Mouse (Mus musculus) C2C12 (cell line): ENCODE data around the gene Cox6b2. TPM values are rescaled to one million over a fixed set of nuclear protein-coding genes. Genes with fewer than 3 reads are reported as not detected.

Source experiments
- H3K27me3 ChIP-seq: one replicate; pipeline ENCODE4 v1.6.1; 2011; ENCODE audit not compliant: control insufficient read depth, insufficient read depth, insufficient read length
- H3K36me3 ChIP-seq: one replicate; pipeline ENCODE4 v1.6.1; 2011; ENCODE audit not compliant: control insufficient read depth, insufficient read depth
- H3K4me3 ChIP-seq: one replicate; pipeline ENCODE4 v1.5.1; 2011; ENCODE audit warnings: mild to moderate bottlenecking, control low read depth; ENCODE audit not compliant: poor library complexity, insufficient read depth, severe bottlenecking
- H3K79me2 ChIP-seq: one replicate; pipeline ENCODE4 v1.6.1; 2011; ENCODE audit not compliant: control insufficient read depth, insufficient read depth
- H3K79me3 ChIP-seq: one replicate; pipeline ENCODE4 v1.6.1; 2011; ENCODE audit warnings: low read depth, control low read depth
- H3ac ChIP-seq: one replicate; pipeline ENCODE3; 2011; ENCODE audit warnings: low read depth; ENCODE audit not compliant: control insufficient read depth, insufficient read length
- CEBPB ChIP-seq: IDR thresholded peaks from one replicate; pipeline ENCODE4 v1.6.1; 2011; ENCODE audit warnings: low read depth, mild to moderate bottlenecking, control low read depth, moderate library complexity
- CTCF ChIP-seq: IDR thresholded peaks from one replicate; pipeline ENCODE4 v1.5.1; 2011; ENCODE audit not compliant: control insufficient read depth, insufficient read depth, insufficient read length
- FOSL1 ChIP-seq: IDR thresholded peaks from one replicate; pipeline ENCODE4 v1.8.0; 2011; ENCODE audit warnings: mild to moderate bottlenecking, low read length; ENCODE audit not compliant: poor library complexity, insufficient read depth, severe bottlenecking
- MAX ChIP-seq: IDR thresholded peaks from one replicate; pipeline ENCODE4 v1.6.1; 2011; ENCODE audit warnings: mild to moderate bottlenecking, control low read depth
- MYOD1 ChIP-seq: IDR thresholded peaks from one replicate; pipeline ENCODE4 v1.6.1; 2011; ENCODE audit warnings: low read depth; ENCODE audit not compliant: control insufficient read depth, insufficient read length
- MYOG ChIP-seq: IDR thresholded peaks from one replicate; pipeline ENCODE4 v1.6.1; 2011; ENCODE audit not compliant: control insufficient read depth, insufficient read length; ENCODE audit errors: extremely low read depth
- USF1 ChIP-seq: IDR thresholded peaks from one replicate; pipeline ENCODE4 v1.6.1; 2011; ENCODE audit warnings: low read depth, mild to moderate bottlenecking, control low read depth, moderate library complexity
- polyA plus RNA-seq: library from polyadenylated mRNA; unstranded; fragments of >200 nt; fragmentation: generic; extraction: Trizol; gene quantifications from one replicate; pipeline ENCODE4 v1.2.1, GENCODE M21; 2012; ENCODE audit warnings: missing spikeins

Cox6b2 gene
- polyA plus RNA-seq, 1 experiment: 0.26 TPM

- H3ac ChIP-seq: no peak overlapping the region
- H3K79me3 ChIP-seq: peaks cover 2% of the 10 kb centered on the region
- peaks cover 9% of the 10 kb centered on the region for H3K36me3 ChIP-seq
- no peaks in the 10 kb centered on the region for H3K27me3 ChIP-seq
- peaks cover 10% of the 10 kb centered on the region for H3K79me2 ChIP-seq
- no peak overlapping the region for H3K4me3 ChIP-seq
- TF ChIP-seq FOSL1 (no peak), MAX (no peak), CEBPB (no peak), MYOD1 (no peak), USF1 (no peak), CTCF (no peak), MYOG (no peak)
Observed at GRCm38 (mm10) chr7:4782130-4782529, 29.2 kb upstream of the Cox6b2 start.

GRCm38 (mm10) chr7:4779921-4780320 lies 27.0 kb upstream of the Cox6b2 start:
- H3K27me3 ChIP-seq: peaks cover 5% of the 10 kb centered on the region
- H3ac ChIP-seq: no peak overlapping the region
- no peak for TF ChIP-seq CTCF
- no peak for TF ChIP-seq MAX
- no peak for TF ChIP-seq MYOD1
- no peak for TF ChIP-seq CEBPB
- TF ChIP-seq MYOG: no peak
- no peak for TF ChIP-seq FOSL1
- no peak for TF ChIP-seq USF1

DNA sequence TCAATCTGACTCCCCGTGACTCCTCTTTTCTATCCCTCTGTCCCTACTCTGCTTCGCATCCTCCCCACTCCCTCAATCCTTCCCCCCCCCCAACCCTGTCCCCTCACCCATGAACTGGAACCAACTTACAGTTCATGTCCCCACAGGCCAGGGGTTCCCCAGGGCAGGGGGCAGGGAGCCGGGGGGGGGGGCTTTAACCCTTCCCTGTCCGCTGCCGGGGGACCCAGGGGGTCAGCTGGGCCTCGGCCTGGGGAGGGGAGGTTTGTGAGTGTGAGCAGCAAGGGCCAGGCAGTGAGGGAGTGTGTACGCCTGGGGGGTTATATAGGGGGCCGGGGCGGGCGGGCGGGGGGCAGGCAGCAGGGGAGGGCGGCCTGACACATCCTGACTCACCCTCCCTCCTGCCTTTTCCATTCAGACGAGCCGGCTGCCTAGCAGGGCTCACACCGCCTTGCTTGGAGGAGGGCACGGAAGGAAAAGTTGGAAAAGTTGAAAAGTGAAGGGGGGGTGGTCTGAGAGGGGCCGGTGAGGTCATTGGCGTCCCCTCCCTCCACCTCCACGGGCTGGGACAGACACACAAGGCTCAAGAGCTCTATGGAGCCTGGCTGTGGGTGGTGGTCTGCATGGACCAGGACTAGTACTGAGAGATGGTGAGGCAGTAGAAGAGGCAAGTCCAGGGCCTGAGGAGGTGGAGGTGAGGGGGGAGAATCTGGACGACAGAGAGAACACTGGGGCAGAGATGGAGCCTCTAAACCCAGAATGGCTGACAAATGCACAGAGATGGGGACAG lies 25.1 kb upstream of the Cox6b2 start:
- no peaks in the 10 kb centered on the region for H3K79me3 ChIP-seq
- H3K4me3 ChIP-seq: no peak overlapping the region
- H3ac ChIP-seq: no peak overlapping the region
- no peaks in the 10 kb centered on the region for H3K36me3 ChIP-seq
- H3K27me3 ChIP-seq: peaks cover 5% of the 10 kb centered on the region
- H3K79me2 ChIP-seq: no peaks in the 10 kb centered on the region
- no peak for TF ChIP-seq USF1
- TF ChIP-seq MYOG: no peak
- TF ChIP-seq FOSL1: no peak
- TF ChIP-seq CTCF: no peak
- TF ChIP-seq CEBPB: no peak
- TF ChIP-seq MYOD1: no peak
- no peak for TF ChIP-seq MAX

More at GRCm38 (mm10) chr7:4779921-4780320, 27.0 kb upstream of the Cox6b2 start:
- H3K4me3 ChIP-seq: no peak overlapping the region
- H3K36me3 ChIP-seq: peaks cover 1% of the 10 kb centered on the region
- H3K79me2 ChIP-seq: no peaks in the 10 kb centered on the region
- H3K79me3 ChIP-seq: no peaks in the 10 kb centered on the region

DNA sequence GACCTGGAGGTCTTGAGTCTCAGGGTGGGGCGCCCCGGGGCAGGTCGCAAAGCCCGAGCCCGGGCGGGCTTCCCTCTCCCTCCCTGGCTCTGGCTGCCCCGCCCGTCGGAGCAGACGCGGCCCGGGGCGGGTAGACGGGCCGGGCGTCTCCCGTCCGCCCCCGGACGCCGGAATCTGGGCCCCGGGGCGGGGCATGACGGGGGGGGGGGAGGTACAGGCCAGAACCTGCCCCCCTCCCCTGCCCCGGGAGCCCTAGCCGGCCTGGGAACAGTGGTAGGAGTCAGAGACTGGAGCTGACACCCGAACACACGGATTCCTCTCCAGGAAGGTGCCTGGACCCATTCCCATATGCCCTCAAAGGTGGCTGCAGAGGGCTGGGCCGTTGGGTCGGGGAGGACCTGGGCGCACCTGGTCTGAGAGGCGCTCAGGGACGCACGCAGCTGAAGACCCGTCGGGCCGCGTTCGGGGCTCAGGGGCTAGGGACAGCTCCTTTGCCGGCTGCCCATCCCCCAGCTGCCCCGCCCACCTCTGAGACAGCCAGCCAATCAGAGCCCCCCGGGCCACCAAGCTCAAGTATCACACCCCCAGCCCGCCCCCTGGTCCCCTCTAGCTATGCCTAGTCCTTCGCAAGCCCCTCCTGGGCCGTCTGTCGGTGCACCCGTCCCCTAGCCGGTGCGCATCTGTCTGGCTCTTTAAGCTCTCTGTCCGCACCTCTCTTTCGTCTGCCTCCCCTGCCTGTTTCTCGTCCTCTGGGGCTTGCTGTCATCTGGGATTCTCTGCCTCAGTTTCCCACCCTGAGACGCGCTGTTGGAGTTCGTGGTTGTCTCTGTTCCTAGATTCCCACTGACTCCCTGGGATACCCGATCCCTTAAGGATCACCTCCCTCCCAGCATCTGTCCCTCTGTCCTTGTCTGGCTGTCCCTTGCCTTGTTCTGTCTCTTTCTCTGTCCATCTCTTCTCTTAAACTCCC lies 24.3 kb upstream of the Cox6b2 start:
- Histone ChIP-seq H3K4me3 (peak overlapping the region; percentile 21), H3K36me3 (no peaks in the 10 kb centered on the region), H3K79me2 (no peaks in the 10 kb centered on the region), H3ac (peak overlapping the region; percentile 35), H3K27me3 (peaks cover 5% of the 10 kb centered on the region), H3K79me3 (no peaks in the 10 kb centered on the region)
- TF ChIP-seq FOSL1 (no peak), CTCF (no peak), USF1 (no peak), MYOG (no peak), MAX (no peak), CEBPB (no peak), MYOD1 (no peak)

DNA sequence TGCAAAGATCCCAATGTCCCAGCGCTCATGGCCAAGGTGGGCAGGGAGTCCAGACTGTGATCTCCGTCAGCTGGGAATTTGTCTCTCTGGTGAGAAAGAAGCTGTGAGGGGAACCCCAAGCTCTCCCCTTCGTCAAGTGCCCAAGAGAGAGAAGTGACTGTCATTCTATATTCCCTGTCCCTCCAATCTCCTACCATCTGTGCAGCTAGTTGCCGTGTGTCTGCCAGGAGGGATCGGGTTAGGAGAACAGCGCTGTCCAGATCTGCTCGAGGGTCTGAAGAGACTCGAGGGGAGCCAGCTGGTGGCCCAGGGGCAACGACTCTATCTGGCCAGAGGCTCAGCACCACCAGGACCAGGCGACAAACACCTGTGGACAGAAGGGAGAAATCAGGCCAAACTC lies 23.2 kb upstream of the Cox6b2 start:
- Histone ChIP-seq H3K79me2 (no peaks in the 10 kb centered on the region), H3K27me3 (peaks cover 5% of the 10 kb centered on the region), H3K79me3 (no peaks in the 10 kb centered on the region), H3ac (no peak overlapping the region), H3K36me3 (no peaks in the 10 kb centered on the region), H3K4me3 (no peak overlapping the region)
- TF ChIP-seq CTCF: no peak
- TF ChIP-seq MAX: no peak
- no peak for TF ChIP-seq FOSL1
- TF ChIP-seq USF1: no peak
- no peak for TF ChIP-seq MYOG

DNA sequence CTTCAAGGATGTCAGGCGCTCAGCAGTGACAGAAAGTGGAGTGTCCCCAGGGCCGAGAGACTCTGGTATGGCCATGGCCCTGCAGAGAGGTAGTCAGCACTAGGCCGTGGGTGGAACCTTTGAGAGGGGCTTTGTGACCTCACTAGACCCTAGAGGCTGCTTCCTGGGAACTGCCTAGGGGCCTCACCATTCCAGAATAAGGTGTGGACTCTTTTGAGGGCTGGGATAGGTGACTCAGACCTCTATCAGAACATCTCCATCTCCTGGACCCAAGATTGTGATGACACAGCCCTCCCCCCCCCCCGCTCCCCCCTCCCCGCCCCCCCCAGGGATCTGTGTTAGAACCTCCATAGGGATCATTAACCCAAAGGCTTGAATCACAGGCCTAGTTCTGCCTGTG lies 18.3 kb upstream of the Cox6b2 start, which contains the start of gene Fam71e2:
TSS of gene Fam71e2 (minus strand) at position 101 of the 400 bp plus-strand sequence.
- Histone ChIP-seq H3K27me3 (peaks cover 8% of the 10 kb centered on the region), H3ac (no peak within 1 kb of the TSS), H3K36me3 (no peaks in the 10 kb centered on the region), H3K79me3 (no peaks in the 10 kb centered on the region), H3K79me2 (no peaks in the 10 kb centered on the region), H3K4me3 (no peak within 1 kb of the TSS)
- TF ChIP-seq USF1 (no peak), CEBPB (no peak), MYOG (no peak), MAX (no peak), MYOD1 (no peak)
